Mouse (Mus musculus) v-Abl transformed pro-B cells (cell line): ENCODE data around the gene Klrb1b.

Source experiments
- in situ Hi-C, 2 experiments: fragments of 400-800 bp; cut with MboI; formaldehyde crosslinking; loops; one replicate each; pipeline ENCODE4 v1.15.1; 2025; ENCODE audit not compliant: unreplicated experiment in 2 of 2

The Klrb1b gene

GRCm38 (mm10) chr6:128826132-128826531 lies at the start of gene Klrb1b, which contains the start of gene Gm44511:
Gene Klrb1b (minus strand): TSS chr6:128826331.
Gene Gm44511 (minus strand): TSS chr6:128826315.
- in situ Hi-C loops, result loop anchor here (25.0 kb wide), 3 partner anchors 389 to 711 kb away; partner anchors contain the start of genes Fkbp4 (in 2 of the 2), Gabarapl1 (in 1 of the 2), Olr1 (in 1 of the 2) and Tmem52b (in 1 of the 2)

- in situ Hi-C loops, result no loop called here
These were observed 45.9 kb upstream of the Klrb1b start for GRCm38 (mm10) chr6:128871910-128872610.

- in situ Hi-C loops, result no loop called here
These were observed 42.7 kb upstream of the Klrb1b start for GRCm38 (mm10) chr6:128868861-128869260.

GRCm38 (mm10) chr6:128857976-128858375 lies 31.8 kb upstream of the Klrb1b start:
- in situ Hi-C loops, result loop anchor here in 1 of 2 experiments (10.0 kb wide), 1 partner anchor 177 kb away; no protein-coding TSS in a partner anchor

- in situ Hi-C loops, result loop anchor here in 1 of 2 experiments (10.0 kb wide), 1 partner anchor 179 kb away; no protein-coding TSS in a partner anchor
These were observed 30.1 kb upstream of the Klrb1b start for GRCm38 (mm10) chr6:128856250-128856649.

GRCm38 (mm10) chr6:128855477-128855876 lies 29.3 kb upstream of the Klrb1b start:
- in situ Hi-C loops, result loop anchor here in 1 of 2 experiments (10.0 kb wide), 1 partner anchor 179 kb away; no protein-coding TSS in a partner anchor

- in situ Hi-C loops, result loop anchor here (5.0 to 10.0 kb wide), 4 partner anchors 180 to 392 kb away; partner anchors contain the start of gene Clec2d (in 1 of the 2)
These were observed 28.8 kb upstream of the Klrb1b start for GRCm38 (mm10) chr6:128854895-128855294.

GRCm38 (mm10) chr6:128854024-128854820 lies 28.1 kb upstream of the Klrb1b start:
- in situ Hi-C loops, result loop anchor here (5.0 to 10.0 kb wide), 4 partner anchors 181 to 393 kb away; partner anchors contain the start of gene Clec2d (in 1 of the 2)

- in situ Hi-C loops, result loop anchor here (5.0 to 10.0 kb wide), 4 partner anchors 182 to 395 kb away; partner anchors contain the start of gene Clec2d (in 1 of the 2)
These were observed 26.6 kb upstream of the Klrb1b start for GRCm38 (mm10) chr6:128852766-128853165.

GRCm38 (mm10) chr6:128851151-128851550 lies 25.0 kb upstream of the Klrb1b start:
- in situ Hi-C loops, result loop anchor here (5.0 to 10.0 kb wide), 4 partner anchors 184 to 396 kb away; partner anchors contain the start of gene Clec2d (in 1 of the 2)

GRCm38 (mm10) chr6:128850671-128851070 lies 24.5 kb upstream of the Klrb1b start:
- in situ Hi-C loops, result loop anchor here (5.0 to 10.0 kb wide), 4 partner anchors 184 to 397 kb away; partner anchors contain the start of gene Clec2d (in 1 of the 2)

GRCm38 (mm10) chr6:128849902-128850301 lies 23.8 kb upstream of the Klrb1b start:
- in situ Hi-C loops, result loop anchor here (5.0 to 25.0 kb wide), 9 partner anchors 185 to 687 kb away; partner anchors contain the start of genes Fkbp4 (in 2 of the 2), Clec2d (in 1 of the 2), Gabarapl1 (in 1 of the 2) and Olr1 (in 1 of the 2)

GRCm38 (mm10) chr6:128847401-128847800 lies 21.3 kb upstream of the Klrb1b start:
- in situ Hi-C loops, result loop anchor here (5.0 to 25.0 kb wide), 5 partner anchors 190 to 690 kb away; partner anchors contain the start of genes Fkbp4 (in 2 of the 2), Gabarapl1 (in 1 of the 2), Olr1 (in 1 of the 2) and Tmem52b (in 1 of the 2)

GRCm38 (mm10) chr6:128845998-128846542 lies 19.9 kb upstream of the Klrb1b start:
- in situ Hi-C loops, result loop anchor here (5.0 to 25.0 kb wide), 5 partner anchors 191 to 691 kb away; partner anchors contain the start of genes Fkbp4 (in 2 of the 2), Gabarapl1 (in 1 of the 2), Olr1 (in 1 of the 2) and Tmem52b (in 1 of the 2)

GRCm38 (mm10) chr6:128845319-128845979 lies 19.3 kb upstream of the Klrb1b start:
- in situ Hi-C loops, result loop anchor here (5.0 to 25.0 kb wide), 5 partner anchors 192 to 692 kb away; partner anchors contain the start of genes Fkbp4 (in 2 of the 2), Gabarapl1 (in 1 of the 2), Olr1 (in 1 of the 2) and Tmem52b (in 1 of the 2)

GRCm38 (mm10) chr6:128844586-128845080 lies 18.5 kb upstream of the Klrb1b start:
- in situ Hi-C loops, result loop anchor here (5.0 to 25.0 kb wide), 9 partner anchors 42 to 693 kb away; partner anchors contain the start of genes Fkbp4 (in 2 of the 2), Gabarapl1 (in 1 of the 2), Olr1 (in 1 of the 2) and Tmem52b (in 1 of the 2)

- in situ Hi-C loops, result loop anchor here (5.0 to 25.0 kb wide), 8 partner anchors 42 to 693 kb away; partner anchors contain the start of genes Fkbp4 (in 2 of the 2), Gabarapl1 (in 1 of the 2), Olr1 (in 1 of the 2) and Tmem52b (in 1 of the 2)
These were observed 18.0 kb upstream of the Klrb1b start for GRCm38 (mm10) chr6:128844131-128844530.

GRCm38 (mm10) chr6:128843479-128843992 lies 17.4 kb upstream of the Klrb1b start:
- in situ Hi-C loops, result loop anchor here (5.0 to 25.0 kb wide), 8 partner anchors 41 to 694 kb away; partner anchors contain the start of genes Fkbp4 (in 2 of the 2), Gabarapl1 (in 1 of the 2), Olr1 (in 1 of the 2) and Tmem52b (in 1 of the 2)
